Mouse (Mus musculus) spleen, adult 18-20 months (tissue): ENCODE measurements around the gene Exo1.
A peak's percentile ranks its signal among the peaks of the same experiment; 100 is the strongest.

ENCODE experiments used
- DNase-seq, 2 experiments: peaks; one replicate each; pipeline ENCODE4 v3.0.0; 2022; ENCODE audit warnings: mixed read lengths in 2 of 2

Gene Exo1

GRCm38 (mm10) chr1:175880453-175881296 is at the start of gene Exo1:
Gene Exo1, plus strand, starts transcription at chr1:175880581.
- peak; percentile 73 to 90 for DNase-seq

DNA sequence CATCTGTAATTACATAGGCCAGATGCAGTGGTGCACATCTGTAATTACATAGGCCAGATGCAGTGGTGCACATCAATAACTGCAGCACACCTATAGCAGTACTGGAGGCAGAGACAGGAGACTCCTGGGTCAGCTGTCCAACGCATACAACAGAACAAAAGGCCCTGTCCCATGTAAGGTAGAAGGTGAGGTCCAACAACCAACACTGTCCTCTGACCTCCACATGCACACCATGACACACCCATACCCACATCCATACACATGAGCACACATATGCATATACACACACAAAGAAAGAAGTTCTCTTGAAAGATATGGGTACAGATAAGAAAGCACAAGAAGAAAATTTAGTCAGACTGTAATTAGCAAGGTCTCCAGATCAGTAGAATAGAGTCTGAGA is 24.9 kb upstream of the Exo1 start:
- no peak for DNase-seq

- no peak for DNase-seq
Observed at GRCm38 (mm10) chr1:175867050-175867449, 13.3 kb upstream of the Exo1 start.

DNA sequence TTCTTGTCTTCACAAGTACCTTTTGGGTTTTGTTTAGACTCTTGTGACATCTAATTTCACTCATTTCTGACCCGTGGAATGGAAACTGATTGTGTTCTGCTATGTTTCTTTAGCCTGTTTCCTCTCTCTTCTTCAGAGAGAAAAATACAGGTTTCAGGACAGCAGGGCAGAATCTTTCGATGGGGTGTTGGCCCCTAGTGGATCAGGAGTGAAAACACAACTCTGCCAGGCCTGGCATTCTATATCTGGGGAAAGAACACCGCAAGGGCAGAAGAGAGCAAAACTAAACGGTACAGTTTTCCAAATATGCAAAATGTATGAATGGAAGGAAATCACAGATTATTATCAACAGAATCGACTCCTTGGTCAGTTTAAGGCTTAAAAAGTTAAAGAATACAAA is 12.8 kb upstream of the Exo1 start:
- DNase-seq, result no peak

GRCm38 (mm10) chr1:175870716-175871115 is 9.7 kb upstream of the Exo1 start:
- no peak for DNase-seq

DNA sequence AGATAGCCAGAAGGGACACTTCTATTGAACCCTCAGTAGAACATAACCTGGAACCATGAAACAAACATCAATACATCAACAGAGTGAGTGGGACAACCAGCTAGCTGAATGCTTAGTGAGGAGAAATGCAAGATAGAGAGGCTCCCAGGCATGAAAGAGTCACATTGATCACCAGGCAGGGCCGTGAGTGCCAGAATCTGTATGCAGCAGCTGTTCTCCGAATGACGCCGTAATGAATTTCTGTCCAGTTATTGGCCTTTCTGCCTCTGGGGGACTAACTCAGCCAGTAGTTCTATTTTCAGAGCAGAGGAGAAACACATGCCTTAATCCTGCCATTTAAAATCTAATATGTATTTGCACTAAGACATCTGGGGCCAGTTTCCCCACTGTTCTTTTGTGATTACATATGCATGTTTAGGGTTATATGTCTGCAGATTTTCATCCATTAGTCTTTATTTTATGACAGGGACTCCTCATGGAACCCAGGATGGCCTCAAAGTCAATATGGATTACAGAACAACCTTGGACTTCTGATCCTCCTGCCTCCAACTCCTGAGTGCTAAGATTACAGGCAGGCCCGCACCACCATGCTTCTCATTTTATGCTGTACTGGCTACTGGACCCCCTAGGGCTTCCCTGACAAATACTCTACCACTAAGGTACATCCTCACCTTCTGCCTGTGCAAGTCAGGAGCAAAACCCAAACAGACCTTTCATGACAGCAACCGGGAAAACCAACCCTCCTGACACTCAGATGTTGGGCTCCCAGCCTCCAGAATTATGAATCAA is 8.2 kb upstream of the Exo1 start:
- no peak for DNase-seq

- no peak for DNase-seq
Observed at GRCm38 (mm10) chr1:175883398-175883797, 3.0 kb downstream of the Exo1 start.

- DNase-seq, result no peak
Observed at GRCm38 (mm10) chr1:175893263-175893662, 12.9 kb downstream of the Exo1 start.

DNA sequence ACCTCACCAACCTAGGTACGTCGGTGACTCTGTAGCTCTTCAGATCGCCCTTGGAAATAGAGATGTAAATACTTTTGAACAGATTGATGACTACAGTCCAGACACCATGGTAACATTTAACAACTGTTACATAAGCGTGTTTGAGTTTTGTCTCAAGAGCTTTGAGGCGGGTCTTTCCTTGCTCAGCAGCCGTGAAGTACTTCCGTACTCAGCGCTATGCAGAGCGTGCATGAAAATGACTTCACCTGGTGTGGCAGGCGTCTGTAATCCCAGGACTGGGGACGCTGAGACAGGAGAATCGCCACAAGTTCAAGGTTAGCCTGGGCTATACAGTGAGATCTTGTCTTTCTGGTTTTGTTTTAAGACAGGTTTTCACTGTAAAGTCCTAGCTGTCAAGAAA is 13.3 kb downstream of the Exo1 start:
- no peak for DNase-seq

- no peak for DNase-seq
Observed at GRCm38 (mm10) chr1:175911207-175911606, 30.8 kb downstream of the Exo1 start.

GRCm38 (mm10) chr1:175912038-175912437 is 31.7 kb downstream of the Exo1 start:
- no peak for DNase-seq

DNA sequence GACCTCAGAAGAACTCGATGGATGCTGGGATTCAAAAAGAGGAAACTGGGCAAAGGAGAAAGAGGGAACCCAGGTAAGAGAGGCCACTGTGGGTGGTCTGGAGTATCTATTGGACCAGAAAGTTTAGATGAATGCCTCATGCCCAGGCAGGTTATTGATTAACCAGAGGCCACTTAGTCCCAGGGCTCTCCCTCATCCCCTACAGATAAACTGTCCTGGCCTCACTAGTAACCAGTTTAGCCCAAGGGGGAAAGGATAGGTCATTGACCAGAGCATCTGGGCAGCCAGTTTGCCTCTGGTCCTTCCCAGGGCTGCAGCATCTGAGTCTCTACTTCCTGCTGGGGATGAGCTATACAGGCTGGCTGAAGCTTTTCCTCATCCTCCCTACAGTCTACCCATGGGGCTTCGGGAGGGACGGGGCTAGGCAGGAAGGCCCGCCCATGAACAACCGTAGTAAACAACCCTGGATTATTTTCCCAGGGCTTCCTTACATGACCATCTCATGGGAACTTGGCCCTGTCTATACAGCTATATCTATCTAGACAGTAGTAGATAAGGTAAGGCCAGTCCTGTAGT is 33.4 kb downstream of the Exo1 start:
- no peak for DNase-seq

GRCm38 (mm10) chr1:175920029-175920428 is 39.6 kb downstream of the Exo1 start, which contains the start of gene Gm38100:
Gene Gm38100, plus strand, starts transcription at chr1:175920329.
- DNase-seq, result no peak

DNA sequence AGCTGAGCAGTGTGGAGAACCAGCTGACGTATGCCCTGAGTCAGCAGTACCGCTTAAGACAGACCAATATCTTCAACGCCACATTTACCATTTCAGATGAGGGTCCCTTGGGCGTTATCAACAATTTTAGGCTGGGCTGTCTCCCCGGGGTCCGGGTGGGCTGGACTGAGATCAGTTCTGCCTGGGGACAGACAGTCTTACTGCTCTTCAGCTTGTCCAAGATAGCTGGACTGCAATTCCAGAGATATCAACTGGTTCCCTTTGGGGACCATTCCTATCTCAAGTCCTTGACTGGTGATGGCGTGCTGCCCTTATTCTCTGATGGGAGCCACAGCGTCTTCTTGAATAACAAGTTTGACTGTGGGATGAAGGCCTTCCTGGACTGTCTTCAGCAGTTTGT is 40.7 kb downstream of the Exo1 start:
- DNase-seq, result no peak

- DNase-seq, result peak; percentile 18 to 71
Observed at GRCm38 (mm10) chr1:175923848-175924787, 43.7 kb downstream of the Exo1 start.

DNA sequence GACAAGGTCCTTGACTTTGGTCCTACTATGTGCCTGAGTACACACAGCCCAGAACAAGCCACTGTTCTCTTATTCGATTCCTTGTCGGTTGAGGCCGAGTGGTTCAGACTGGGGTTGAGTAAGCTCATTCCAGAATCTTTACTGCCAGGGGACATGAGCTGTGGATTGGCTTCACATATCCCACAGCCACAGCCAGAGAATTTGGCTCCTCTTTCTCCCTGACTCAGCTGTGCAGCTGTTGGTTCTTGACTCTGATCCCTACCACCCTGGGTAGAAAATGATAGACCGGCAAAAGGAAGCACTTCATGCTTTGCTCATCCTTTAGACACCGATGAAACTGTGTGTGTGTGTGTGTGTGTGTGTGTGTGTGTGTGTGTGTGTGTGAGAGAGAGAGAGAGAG is 51.0 kb downstream of the Exo1 start:
- no peak for DNase-seq

- DNase-seq, result peak in 1 of 2 experiments; percentile 14
Observed at GRCm38 (mm10) chr1:175936282-175936737, 55.9 kb downstream of the Exo1 start.

DNA sequence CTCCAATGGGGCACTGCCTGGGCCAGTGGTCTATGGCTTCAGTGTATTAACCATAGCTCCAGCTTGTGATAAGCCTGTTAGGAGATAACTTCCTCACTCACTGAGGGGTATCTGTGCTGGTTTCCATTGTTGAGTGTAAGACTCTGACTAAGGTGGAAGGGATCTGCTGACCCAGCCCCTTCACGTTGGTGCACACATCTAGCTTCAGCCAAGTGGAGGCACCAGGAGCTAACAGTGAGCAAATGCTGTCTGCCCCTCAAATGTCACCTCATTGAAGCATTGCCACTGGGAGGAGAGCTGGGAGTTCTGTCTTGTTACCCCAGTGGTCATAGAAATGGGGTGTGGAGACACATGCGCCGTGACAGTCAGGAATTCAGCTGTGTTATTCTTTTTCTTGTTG is 58.4 kb downstream of the Exo1 start:
- no peak for DNase-seq

DNA sequence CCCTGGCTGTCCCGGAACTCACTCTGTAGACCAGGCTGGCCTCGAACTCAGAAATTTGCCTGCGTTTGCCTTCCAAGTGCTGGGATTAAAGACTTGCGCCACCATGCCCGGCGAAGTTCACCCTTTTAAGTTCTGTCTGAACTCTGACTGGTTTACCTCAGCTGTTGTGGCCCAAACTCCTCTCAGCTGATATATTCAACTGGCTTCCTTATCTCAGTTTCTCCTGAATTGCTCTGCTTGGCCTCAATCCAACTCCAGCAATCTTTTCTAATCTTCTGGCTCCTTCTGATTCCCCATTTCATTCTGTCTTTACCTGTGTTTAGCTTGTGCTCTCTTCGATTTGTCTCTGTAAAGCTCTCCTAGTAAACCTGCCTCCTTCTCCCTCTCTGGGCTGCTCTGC is 62.8 kb downstream of the Exo1 start:
- DNase-seq, result no peak

DNA sequence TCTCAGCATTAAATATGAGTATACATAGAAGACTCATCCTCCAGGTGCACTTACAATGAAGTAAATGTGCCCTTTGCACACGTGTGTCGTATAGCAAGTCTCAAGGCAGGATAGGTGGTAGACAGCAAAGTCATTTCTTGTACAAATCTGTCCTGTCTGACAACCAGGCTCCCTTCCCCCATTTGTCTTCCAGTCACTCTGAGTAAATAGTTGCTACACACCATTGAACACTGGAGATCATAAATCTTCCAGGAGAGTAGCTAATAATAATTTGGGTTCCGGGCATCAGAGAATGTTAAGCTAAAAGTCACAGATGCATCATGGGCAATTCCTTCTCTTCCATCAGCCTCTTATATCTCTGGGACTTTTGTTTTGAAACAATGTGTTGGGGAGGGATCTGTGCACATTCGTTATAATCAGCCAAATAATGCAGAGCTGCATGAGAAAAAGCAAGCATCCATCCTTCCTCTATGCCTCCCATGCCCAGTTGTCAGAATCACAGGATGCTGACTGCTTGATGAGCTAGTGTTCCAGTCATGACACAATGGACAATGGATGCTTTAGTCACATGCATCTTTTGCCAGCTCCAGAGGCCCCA is 66.4 kb downstream of the Exo1 start:
- DNase-seq, result no peak

GRCm38 (mm10) chr1:175950421-175950820 is 70.0 kb downstream of the Exo1 start:
- DNase-seq, result no peak

DNA sequence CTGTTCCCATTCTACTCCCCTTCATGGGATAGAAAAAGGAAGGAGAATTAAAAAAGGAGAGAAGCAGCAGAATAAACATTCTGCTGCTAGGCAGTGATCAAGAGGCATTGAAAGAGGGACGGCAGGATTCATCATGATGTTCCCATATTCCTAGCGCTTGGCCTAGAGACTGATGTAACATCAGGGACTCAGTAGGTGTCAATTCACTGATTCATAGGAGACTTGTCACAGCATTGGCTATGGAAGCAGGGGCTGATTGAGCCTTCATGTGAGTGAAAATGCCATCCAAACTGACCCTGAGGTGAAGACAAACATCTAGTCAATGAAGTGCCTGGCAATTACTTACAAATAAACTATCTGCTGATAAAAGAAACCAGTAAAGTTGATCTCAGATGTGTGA is 70.5 kb downstream of the Exo1 start:
- no peak for DNase-seq
